Mouse (Mus musculus): ENCODE data around the gene Wfdc12. TPM values are rescaled to one million over a fixed set of nuclear protein-coding genes. Genes with fewer than 3 reads are reported as not detected.

Gene Wfdc12
- polyA plus RNA-seq, 1 experiment from 2014 or later: not detected

- Histone ChIP-seq H3K27me3 (replicated peaks; ENCODE audit: control insufficient read depth, insufficient read depth, low read length) (peaks cover 66% of the 10 kb centered on the region), H3K27ac (replicated peaks; ENCODE audit: low read depth, low read length) (no peak overlapping the region), H3K9ac (ENCODE audit: low read depth, low read length) (0 out of 2 replicates have a peak overlapping the region, but pooled peaks have one; percentile 55), H3K4me2 (ENCODE audit: low read depth, low read length) (peak overlapping the region; percentile 68), H3K9me3 (ENCODE audit: control insufficient read depth, low read length) (no peaks in the 10 kb centered on the region), H3K4me1 (ENCODE audit: control insufficient read depth, insufficient read depth, low read length) (peaks cover 31% of the 10 kb centered on the region), H3K36me3 (ENCODE audit: control insufficient read depth, insufficient read depth, low read length) (no peaks in the 10 kb centered on the region), H3K4me3 (ENCODE audit: low read depth, low read length) (peak overlapping the region; percentile 37)
- no peak for ATAC-seq (ENCODE audit: low read depth)
- DNase-seq (ENCODE audit: low spot score): no peak
- WGBS: 5% methylated on average over 11 of the region's 11 CpGs
These were observed 20.1 kb downstream of the Wfdc12 start for GRCm38 (mm10) chr2:164170326-164170725.

DNA sequence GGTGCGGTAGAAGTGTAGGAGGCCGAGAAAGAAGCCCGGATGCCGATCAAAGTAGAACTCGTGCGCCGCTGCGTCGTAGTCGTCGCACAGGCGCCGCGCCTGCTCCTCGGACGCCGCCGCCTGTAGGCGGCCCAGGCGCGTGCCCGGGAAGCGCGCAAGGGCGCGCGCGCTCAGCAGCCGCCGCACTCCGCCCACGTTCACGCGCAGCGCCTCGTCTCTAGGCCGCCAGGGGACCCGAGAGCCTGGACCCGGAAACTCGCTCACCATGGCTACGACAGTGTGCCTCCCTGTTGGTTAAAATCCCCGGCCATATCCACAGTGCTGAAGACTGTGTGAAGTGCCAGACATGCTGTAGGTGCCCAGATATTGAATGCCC lies 21.8 kb downstream of the Wfdc12 start:
- no peak overlapping the region for H3K27ac ChIP-seq (replicated peaks; ENCODE audit: low read depth, low read length)
- 40% methylated on average over 3 of the region's 42 CpGs for WGBS
- H3K4me1 ChIP-seq (ENCODE audit: control insufficient read depth, insufficient read depth, low read length): peaks cover 24% of the 10 kb centered on the region
- no peak for DNase-seq (ENCODE audit: low spot score)
- H3K27me3 ChIP-seq (replicated peaks; ENCODE audit: control insufficient read depth, insufficient read depth, low read length): peaks cover 66% of the 10 kb centered on the region
- H3K36me3 ChIP-seq (ENCODE audit: control insufficient read depth, insufficient read depth, low read length): no peaks in the 10 kb centered on the region
- H3K9ac ChIP-seq (ENCODE audit: low read depth, low read length): peak overlapping the region; percentile 48
- peak overlapping the region; percentile 38 for H3K4me3 ChIP-seq (ENCODE audit: low read depth, low read length)
- no peaks in the 10 kb centered on the region for H3K9me3 ChIP-seq (ENCODE audit: control insufficient read depth, low read length)
- ATAC-seq (ENCODE audit: low read depth): no peak; the same call in 1 of the 2 replicates
- peak overlapping the region; percentile 60 for H3K4me2 ChIP-seq (ENCODE audit: low read depth, low read length)

DNA sequence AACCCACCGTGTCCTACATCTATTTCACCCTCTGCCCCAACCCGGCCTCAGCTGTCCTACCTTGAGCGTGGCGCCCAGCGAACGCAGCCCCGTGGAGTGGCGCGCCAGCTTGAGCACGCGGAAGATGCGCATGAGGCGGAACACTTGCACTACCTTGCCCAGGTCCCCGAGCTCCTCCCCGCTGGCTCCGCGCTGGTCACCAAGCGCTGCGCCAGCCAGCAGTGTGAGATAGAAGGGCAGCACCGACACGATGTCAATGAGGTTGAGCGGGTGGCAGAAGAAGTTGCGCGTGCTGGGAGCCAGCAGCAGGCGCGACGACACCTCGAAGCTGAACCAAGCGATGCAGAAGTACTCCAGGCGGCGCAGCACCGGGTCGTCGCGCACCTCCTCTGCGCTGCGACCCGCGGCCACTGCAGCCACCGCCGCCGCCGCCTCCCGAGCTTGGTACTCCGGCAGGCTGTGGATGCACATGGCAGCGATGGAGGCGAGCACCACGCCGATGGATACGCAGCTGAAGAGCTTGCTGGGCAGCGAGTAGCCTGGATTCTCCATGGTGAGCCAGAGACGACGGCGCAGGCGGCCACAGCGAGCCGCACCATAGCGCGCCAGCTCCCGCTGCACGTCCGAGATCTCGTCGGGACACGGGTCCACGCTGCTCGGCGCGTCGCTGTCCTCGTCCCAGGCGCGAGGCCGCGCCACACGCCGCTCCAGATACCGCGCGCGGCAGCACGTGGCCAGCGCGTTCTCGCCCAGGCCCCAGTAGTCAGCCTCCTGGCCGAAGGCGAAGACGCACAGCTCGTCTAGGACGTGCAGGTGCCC lies 22.4 kb downstream of the Wfdc12 start:
- peak overlapping the region; percentile 60 for H3K4me2 ChIP-seq (ENCODE audit: low read depth, low read length)
- peak overlapping the region; percentile 48 for H3K9ac ChIP-seq (ENCODE audit: low read depth, low read length)
- peak overlapping the region; percentile 38 for H3K4me3 ChIP-seq (ENCODE audit: low read depth, low read length)
- WGBS: 16% methylated on average over 54 of the region's 90 CpGs
- no peak for DNase-seq (ENCODE audit: low spot score)
- H3K4me1 ChIP-seq (ENCODE audit: control insufficient read depth, insufficient read depth, low read length): peaks cover 24% of the 10 kb centered on the region
- peaks cover 66% of the 10 kb centered on the region for H3K27me3 ChIP-seq (replicated peaks; ENCODE audit: control insufficient read depth, insufficient read depth, low read length)
- peak; percentile 26; the same call in 1 of the 2 replicates for ATAC-seq (ENCODE audit: low read depth)
- no peak overlapping the region for H3K27ac ChIP-seq (replicated peaks; ENCODE audit: low read depth, low read length)
- no peaks in the 10 kb centered on the region for H3K9me3 ChIP-seq (ENCODE audit: control insufficient read depth, low read length)
- H3K36me3 ChIP-seq (ENCODE audit: control insufficient read depth, insufficient read depth, low read length): no peaks in the 10 kb centered on the region

GRCm38 (mm10) chr2:164164941-164165340 lies 25.5 kb downstream of the Wfdc12 start:
- peaks cover 11% of the 10 kb centered on the region for H3K4me1 ChIP-seq (ENCODE audit: control insufficient read depth, insufficient read depth, low read length)
- H3K27ac ChIP-seq (replicated peaks; ENCODE audit: low read depth, low read length): no peak overlapping the region
- no peak overlapping the region for H3K4me2 ChIP-seq (ENCODE audit: low read depth, low read length)
- 91% methylated on average over 5 of the region's 5 CpGs for WGBS
- ATAC-seq (ENCODE audit: low read depth): no peak
- H3K4me3 ChIP-seq (ENCODE audit: low read depth, low read length): no peak overlapping the region
- no peak overlapping the region for H3K9ac ChIP-seq (ENCODE audit: low read depth, low read length)
- no peaks in the 10 kb centered on the region for H3K9me3 ChIP-seq (ENCODE audit: control insufficient read depth, low read length)
- no peak for DNase-seq (ENCODE audit: low spot score)
- no peaks in the 10 kb centered on the region for H3K36me3 ChIP-seq (ENCODE audit: control insufficient read depth, insufficient read depth, low read length)
- H3K27me3 ChIP-seq (replicated peaks; ENCODE audit: control insufficient read depth, insufficient read depth, low read length): peaks cover 41% of the 10 kb centered on the region

DNA sequence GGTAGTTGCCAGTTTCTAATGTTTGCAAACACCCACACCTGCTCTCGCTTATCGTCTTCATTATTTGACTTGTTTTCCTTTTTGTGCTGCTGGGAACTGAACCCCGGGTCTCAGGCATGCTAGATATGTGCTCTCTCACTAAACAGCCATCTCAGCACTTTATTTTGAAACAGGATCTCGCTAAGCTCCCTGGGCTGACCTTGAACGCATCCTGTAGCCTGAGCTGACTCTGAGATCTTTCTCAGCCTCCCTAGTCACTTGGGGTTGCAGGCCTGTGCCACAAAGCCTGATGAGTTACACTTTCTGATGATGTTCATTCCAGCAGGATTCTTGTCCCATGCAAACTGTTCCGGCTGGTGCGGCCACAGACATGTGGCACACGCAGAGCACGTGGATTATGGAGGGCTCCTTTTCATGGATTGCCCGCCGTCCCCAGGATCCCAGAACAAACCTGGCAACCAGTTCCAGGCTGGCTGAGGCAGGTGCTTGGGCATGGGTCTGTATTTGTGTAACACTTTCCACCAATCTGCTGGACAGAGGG lies 28.8 kb downstream of the Wfdc12 start:
- ATAC-seq (ENCODE audit: low read depth) (no peak), DNase-seq (ENCODE audit: low spot score) (no peak)
- Histone ChIP-seq H3K36me3 (ENCODE audit: control insufficient read depth, insufficient read depth, low read length) (no peaks in the 10 kb centered on the region; the same call in 1 of the 2 replicates), H3K4me3 (ENCODE audit: low read depth, low read length) (no peak overlapping the region), H3K9me3 (ENCODE audit: control insufficient read depth, low read length) (no peaks in the 10 kb centered on the region), H3K27me3 (replicated peaks; ENCODE audit: control insufficient read depth, insufficient read depth, low read length) (peaks cover 7% of the 10 kb centered on the region), H3K4me1 (ENCODE audit: control insufficient read depth, insufficient read depth, low read length) (no peaks in the 10 kb centered on the region), H3K4me2 (ENCODE audit: low read depth, low read length) (no peak overlapping the region), H3K27ac (replicated peaks; ENCODE audit: low read depth, low read length) (no peak overlapping the region), H3K9ac (ENCODE audit: low read depth, low read length) (no peak overlapping the region)
- 76% methylated on average over 11 of the region's 11 CpGs for WGBS

DNA sequence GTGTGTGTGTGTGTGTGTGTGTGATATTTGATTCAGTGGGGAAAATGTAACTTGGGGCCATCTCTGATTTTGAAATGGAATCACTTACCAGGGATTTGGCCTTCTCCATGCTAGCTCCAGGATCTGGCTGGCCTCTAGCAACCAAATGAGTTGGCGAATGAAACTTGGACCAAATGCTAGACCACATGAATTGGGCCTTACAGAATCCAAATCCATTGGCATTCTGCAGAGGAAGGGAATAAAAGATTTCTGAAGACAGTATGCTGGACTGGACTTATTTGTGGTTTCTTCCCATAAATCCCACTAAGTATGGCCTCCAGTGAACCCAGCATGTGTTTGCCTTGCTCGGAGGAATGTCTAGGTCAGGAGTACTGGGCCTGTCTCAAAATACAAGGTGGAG lies 31.6 kb downstream of the Wfdc12 start:
- Histone ChIP-seq H3K9ac (ENCODE audit: low read depth, low read length) (no peak overlapping the region), H3K36me3 (ENCODE audit: control insufficient read depth, insufficient read depth, low read length) (peaks cover 3% of the 10 kb centered on the region), H3K4me2 (ENCODE audit: low read depth, low read length) (no peak overlapping the region), H3K4me3 (ENCODE audit: low read depth, low read length) (no peak overlapping the region), H3K4me1 (ENCODE audit: control insufficient read depth, insufficient read depth, low read length) (no peaks in the 10 kb centered on the region), H3K27ac (replicated peaks; ENCODE audit: low read depth, low read length) (no peak overlapping the region), H3K27me3 (replicated peaks; ENCODE audit: control insufficient read depth, insufficient read depth, low read length) (no peaks in the 10 kb centered on the region), H3K9me3 (ENCODE audit: control insufficient read depth, low read length) (no peaks in the 10 kb centered on the region)
- DNase-seq (ENCODE audit: low spot score) (peak; percentile 68), ATAC-seq (ENCODE audit: low read depth) (no peak)
- 57% methylated on average over 2 of the region's 2 CpGs for WGBS

DNA sequence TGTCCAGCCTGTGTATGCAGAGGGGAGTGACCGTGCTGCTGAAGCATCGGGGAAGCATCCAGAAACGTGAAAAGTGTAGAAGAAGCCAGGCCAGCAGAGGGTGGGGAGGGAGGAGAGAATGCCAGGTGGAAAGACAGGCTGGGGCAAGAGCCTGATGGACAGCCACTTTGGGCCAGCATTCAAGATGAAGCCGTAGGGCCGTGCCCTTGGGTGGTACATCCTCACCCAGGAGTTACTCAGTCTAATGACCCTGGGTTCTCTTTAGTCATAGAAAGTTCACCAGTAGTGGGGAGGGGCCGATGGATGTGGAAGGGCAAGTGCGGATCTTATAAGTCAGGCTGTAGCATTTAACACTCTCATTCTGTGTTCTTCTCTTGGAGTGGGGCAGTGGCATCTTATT lies 34.2 kb downstream of the Wfdc12 start:
- DNase-seq (ENCODE audit: low spot score) (no peak), ATAC-seq (ENCODE audit: low read depth) (no peak)
- H3K27ac ChIP-seq (replicated peaks; ENCODE audit: low read depth, low read length): no peak overlapping the region
- no peaks in the 10 kb centered on the region for H3K9me3 ChIP-seq (ENCODE audit: control insufficient read depth, low read length)
- no peaks in the 10 kb centered on the region for H3K4me1 ChIP-seq (ENCODE audit: control insufficient read depth, insufficient read depth, low read length)
- H3K4me2 ChIP-seq (ENCODE audit: low read depth, low read length): no peak overlapping the region
- peaks cover 27% of the 10 kb centered on the region for H3K36me3 ChIP-seq (ENCODE audit: control insufficient read depth, insufficient read depth, low read length)
- no peak overlapping the region for H3K9ac ChIP-seq (ENCODE audit: low read depth, low read length)
- H3K27me3 ChIP-seq (replicated peaks; ENCODE audit: control insufficient read depth, insufficient read depth, low read length): no peaks in the 10 kb centered on the region
- 86% methylated on average over 7 of the region's 7 CpGs for WGBS
- no peak overlapping the region for H3K4me3 ChIP-seq (ENCODE audit: low read depth, low read length)

DNA sequence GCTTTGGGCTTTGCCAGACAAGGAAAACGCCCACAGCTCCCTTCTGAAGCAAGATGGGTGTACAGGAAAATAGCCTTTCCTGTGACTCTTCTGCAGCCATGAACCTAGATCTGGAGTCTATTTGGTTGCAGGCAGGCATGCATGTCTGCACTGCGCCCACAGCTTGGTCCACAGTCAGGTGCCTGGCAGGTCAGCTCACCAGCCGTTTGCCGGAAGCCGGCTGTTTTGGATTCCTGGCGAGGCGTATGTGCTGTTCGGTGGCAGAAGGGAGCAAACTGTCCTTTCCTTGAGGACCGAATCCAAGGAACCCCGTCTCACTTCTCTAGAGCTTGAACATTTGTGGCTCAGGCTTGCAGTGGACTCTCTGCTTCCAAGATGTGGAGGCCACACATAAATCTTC lies 36.4 kb downstream of the Wfdc12 start:
- no peaks in the 10 kb centered on the region for H3K27me3 ChIP-seq (replicated peaks; ENCODE audit: control insufficient read depth, insufficient read depth, low read length)
- H3K9me3 ChIP-seq (ENCODE audit: control insufficient read depth, low read length): no peaks in the 10 kb centered on the region
- peaks cover 12% of the 10 kb centered on the region for H3K4me1 ChIP-seq (ENCODE audit: control insufficient read depth, insufficient read depth, low read length)
- H3K4me3 ChIP-seq (ENCODE audit: low read depth, low read length): no peak overlapping the region
- no peak overlapping the region for H3K4me2 ChIP-seq (ENCODE audit: low read depth, low read length)
- peaks cover 27% of the 10 kb centered on the region for H3K36me3 ChIP-seq (ENCODE audit: control insufficient read depth, insufficient read depth, low read length)
- ATAC-seq (ENCODE audit: low read depth): no peak
- WGBS: 91% methylated on average over 10 of the region's 10 CpGs
- DNase-seq (ENCODE audit: low spot score): no peak
- H3K27ac ChIP-seq (replicated peaks; ENCODE audit: low read depth, low read length): no peak overlapping the region
- H3K9ac ChIP-seq (ENCODE audit: low read depth, low read length): no peak overlapping the region

DNA sequence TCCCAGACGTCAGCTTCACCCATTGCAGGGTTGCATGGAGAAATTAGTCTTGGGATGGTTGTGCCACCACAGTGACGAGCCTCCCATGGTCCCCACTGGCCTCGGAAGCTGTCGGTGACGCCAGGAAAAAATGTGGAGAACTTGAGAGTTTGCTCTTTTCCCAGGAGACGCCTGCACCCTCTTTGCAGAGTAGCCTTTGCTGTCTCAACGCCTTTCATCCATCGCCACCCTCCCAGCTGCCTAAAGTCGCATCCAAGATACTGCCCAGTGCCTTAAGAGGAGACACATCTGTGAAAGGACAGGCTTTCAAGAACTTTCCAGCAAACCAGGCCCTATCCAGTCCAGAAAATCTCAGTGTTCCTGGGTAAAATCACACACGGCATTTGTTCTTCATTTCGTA lies 38.1 kb downstream of the Wfdc12 start:
- WGBS: 89% methylated on average over 11 of the region's 11 CpGs

More for the DNA sequence above, 38.1 kb downstream of the Wfdc12 start:
- Histone ChIP-seq H3K4me2 (ENCODE audit: low read depth, low read length) (no peak overlapping the region), H3K4me3 (ENCODE audit: low read depth, low read length) (no peak overlapping the region), H3K36me3 (ENCODE audit: control insufficient read depth, insufficient read depth, low read length) (peaks cover 33% of the 10 kb centered on the region), H3K27me3 (replicated peaks; ENCODE audit: control insufficient read depth, insufficient read depth, low read length) (no peaks in the 10 kb centered on the region), H3K27ac (replicated peaks; ENCODE audit: low read depth, low read length) (no peak overlapping the region), H3K9me3 (ENCODE audit: control insufficient read depth, low read length) (no peaks in the 10 kb centered on the region), H3K4me1 (ENCODE audit: control insufficient read depth, insufficient read depth, low read length) (peaks cover 12% of the 10 kb centered on the region), H3K9ac (ENCODE audit: low read depth, low read length) (no peak overlapping the region)
- DNase-seq (ENCODE audit: low spot score) (no peak), ATAC-seq (ENCODE audit: low read depth) (no peak)
